Mouse (Mus musculus) thymus, adult 18-20 months (tissue): ENCODE data around the gene Crybg1.

Source experiments
- DNase-seq, 2 experiments: peaks; one replicate each; pipeline ENCODE4 v3.0.0; 2022; ENCODE audit warnings: mixed read lengths in 2 of 2

Crybg1 gene

DNA sequence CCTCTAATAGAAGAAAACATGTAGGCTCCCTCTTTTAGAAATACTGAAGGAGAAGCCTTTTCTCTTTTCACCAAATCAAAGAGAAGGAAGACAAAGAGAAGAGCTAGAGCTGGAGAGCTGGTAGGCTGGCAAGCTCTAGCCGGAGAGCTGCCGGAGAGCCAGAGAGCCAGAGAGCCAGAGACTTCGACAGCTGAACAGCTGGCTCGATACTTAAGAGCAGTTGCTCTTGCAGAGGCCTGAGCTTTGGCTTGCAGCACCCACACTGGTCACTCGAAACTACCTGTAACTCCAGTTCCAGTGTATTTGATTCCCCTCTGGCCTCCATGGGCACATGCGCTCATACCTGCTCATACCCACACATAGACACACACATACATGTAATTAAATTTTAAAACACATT lies 68.3 kb downstream of the Crybg1 start:
- DNase-seq: no peak

- DNase-seq: no peak
Observed at GRCm38 (mm10) chr10:44078799-44079521, 69.7 kb downstream of the Crybg1 start.

DNA sequence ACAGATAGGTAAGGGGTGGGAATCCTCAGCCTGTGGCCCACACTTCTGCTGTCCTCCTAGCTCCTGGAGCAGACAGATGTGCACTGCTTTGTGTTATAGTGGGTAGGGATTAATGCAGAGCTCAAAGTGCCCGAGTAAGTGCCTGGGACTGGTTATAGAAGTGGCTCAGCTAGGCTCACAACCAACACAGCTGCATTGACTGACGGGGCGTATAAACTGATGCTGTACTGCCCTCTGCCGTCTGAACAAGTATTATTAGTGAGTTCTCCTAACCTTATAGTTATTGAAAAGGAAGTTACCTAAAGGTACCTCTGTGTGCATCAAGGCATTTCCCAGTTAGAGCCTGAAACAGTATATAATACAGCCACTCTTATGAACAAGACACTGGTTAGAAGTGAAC lies 77.6 kb downstream of the Crybg1 start:
- peak in 1 of 2 experiments; percentile 36 for DNase-seq

DNA sequence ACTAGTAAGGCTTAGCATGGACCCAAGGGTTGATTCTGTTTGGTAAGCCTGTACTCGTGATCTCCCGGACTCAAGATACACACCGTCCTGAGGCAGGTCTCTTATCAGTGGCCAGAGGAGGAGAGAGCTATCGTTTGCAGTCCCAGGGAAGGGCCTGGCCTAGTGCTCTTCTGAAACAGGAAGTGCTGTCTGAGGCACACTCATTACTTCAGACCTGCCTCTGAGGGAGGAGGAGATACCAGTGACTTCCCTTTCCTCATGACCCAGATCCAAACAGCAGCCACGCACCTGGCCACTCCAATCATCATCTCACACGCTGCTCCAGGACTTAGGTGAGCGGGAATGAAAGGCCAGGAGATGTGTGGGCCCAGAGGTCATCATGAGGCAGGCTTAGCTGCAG lies 79.5 kb downstream of the Crybg1 start:
- no peak for DNase-seq

- no peak for DNase-seq
Observed at GRCm38 (mm10) chr10:44065848-44066360, 82.7 kb downstream of the Crybg1 start.

- DNase-seq: no peak
Observed at GRCm38 (mm10) chr10:44062981-44063380, 85.7 kb downstream of the Crybg1 start.

GRCm38 (mm10) chr10:44050913-44051312 lies 97.7 kb downstream of the Crybg1 start:
- DNase-seq: no peak

DNA sequence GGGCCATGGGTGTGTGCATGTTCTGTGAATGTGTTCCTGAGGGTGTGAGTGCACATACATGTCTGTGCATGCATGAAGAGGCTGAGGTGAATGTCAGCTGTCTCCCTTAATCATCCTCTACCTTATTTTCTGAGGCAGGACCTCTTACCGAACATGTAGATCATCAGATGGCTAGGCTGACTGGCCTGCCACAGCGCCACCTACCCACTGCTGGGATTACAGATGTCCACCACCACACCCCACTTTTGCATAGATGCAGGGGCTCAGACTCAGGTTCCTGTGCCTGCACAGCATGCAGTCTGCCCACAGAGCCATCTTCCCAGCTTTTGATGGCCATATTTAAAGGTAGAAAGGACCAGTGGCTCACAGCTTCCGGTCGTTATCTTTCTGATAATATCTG lies 103.9 kb downstream of the Crybg1 start:
- DNase-seq: no peak

DNA sequence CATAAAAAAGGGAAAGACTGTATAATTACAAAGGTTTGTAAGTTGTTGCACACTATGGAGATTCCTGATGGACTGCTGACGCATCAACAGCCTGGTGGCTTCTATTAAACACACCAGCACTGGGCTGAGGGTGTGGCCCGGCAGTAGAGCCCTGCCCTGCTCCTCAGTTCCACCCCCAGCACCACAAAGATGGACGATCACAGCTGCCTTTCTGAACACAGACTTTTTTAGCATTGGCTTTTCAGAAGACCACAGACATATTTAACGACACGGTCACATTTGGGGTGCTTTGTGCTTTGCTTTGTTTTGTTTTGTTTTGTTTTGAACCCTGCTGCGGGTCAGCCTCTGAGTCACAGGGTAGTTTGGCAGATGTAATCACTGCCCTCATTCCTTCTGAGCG lies 105.0 kb downstream of the Crybg1 start:
- no peak for DNase-seq

GRCm38 (mm10) chr10:44039185-44039584 lies 109.5 kb downstream of the Crybg1 start:
- no peak for DNase-seq

DNA sequence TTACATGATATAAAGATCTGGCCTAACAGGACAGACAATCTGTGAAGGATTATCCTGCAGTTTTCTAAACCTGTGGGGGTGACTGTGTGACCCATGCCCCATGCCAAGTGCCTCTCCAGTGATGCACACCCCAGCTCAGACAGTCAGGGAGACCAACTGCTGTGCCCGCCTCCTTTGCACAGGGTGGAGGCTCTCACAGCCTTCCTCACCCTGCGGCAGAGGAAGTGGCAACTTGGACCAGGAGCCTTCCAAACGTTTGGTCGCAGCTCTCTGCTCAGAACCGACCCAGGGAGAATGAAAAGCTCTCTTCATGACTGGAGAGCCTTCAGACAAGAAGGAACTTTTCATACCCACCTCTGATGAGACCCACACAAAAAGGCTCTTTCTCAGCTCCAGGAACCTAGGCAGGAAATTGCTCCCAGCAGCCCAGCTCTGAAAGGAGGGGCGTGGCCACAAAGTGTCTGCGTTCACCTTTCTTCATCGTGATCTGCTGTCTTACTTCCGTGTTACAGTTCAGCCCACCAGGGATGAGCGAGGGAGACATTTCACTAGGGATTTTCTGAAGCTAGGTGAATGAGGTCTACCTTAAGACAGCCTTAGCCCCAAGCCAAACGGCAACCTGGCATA lies 110.6 kb downstream of the Crybg1 start:
- DNase-seq: peak; percentile 20 to 29

- DNase-seq: no peak
Observed at GRCm38 (mm10) chr10:44029566-44029965, 119.1 kb downstream of the Crybg1 start.

DNA sequence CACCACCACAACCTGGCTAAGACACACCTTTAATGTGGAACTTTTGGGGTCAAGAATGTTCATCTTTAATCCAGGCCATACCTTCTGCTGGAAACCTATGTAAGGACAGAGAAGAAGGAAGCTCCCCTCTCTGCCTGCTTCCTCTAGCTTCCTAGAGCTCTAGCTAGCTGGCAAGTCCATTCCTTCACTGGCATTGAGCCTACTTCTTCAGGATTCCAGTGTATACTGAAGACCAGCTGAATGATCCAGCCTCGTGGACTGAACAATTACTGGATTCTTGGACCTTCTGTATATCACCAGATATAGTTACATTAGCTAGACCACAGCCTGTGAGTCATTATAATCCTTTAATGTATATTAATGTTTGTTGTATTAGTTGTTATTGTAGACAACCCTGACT lies 121.4 kb downstream of the Crybg1 start:
- no peak for DNase-seq

- no peak for DNase-seq
Observed at GRCm38 (mm10) chr10:44026105-44026504, 122.5 kb downstream of the Crybg1 start.

DNA sequence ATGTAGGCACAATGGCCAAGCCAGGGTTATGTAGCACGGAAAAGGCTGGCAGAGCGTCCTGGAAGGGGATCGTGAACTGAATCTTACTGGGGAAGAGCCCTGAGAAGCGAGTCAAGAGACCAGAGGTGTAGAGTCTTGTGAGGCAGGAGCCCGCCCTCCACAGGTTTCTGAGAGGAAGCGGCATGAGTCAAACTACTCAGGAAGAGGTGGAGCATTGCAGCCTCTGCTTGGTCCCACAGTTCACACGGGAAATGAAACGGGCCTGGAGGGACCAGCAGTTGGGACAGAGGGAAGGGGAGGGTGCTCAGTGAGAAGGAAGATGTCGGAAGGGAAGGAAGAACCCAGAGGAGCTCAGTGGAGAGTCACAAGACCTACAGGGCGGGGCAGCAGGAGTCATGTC lies 123.9 kb downstream of the Crybg1 start:
- DNase-seq: no peak

DNA sequence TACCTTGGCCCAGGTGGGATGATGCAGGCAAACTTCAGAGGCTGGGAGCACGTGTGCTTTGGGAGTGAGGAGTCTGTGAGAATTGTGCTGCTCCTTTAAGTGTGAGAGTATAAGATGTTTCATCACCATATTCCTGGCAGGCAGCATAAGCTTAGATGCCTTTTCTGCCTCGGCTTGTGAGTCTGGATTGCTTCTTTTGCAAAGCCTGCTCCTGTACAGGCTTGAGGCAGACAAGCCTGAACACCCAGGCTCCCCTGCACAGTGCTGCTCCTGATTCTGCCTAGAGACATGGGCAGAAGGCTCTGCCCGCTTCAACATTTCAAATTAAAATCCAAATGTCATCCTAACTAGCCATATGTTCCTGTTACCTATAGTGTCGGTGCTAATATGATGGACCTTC lies 128.5 kb downstream of the Crybg1 start:
- no peak for DNase-seq

GRCm38 (mm10) chr10:44018562-44018961 lies 130.1 kb downstream of the Crybg1 start:
- DNase-seq: no peak

DNA sequence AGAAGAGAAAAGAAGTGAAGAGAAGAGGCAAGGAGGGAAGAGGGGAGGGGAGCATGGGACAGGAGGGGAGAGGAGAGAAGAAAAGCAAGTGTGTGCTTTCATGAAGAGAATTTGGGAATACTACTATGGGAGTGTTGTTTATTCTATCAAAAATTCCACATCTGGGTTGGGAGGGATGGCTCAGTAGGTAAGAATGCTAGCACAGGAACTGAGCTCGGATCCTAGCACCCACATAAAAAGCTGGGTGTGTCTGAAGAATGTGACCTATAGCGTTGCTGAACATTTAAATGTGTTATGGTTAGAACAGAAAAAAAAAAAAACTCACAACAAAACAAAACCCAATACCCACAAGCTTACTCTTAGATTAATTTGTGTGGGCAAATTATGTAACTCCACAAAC lies 133.0 kb downstream of the Crybg1 start:
- DNase-seq: no peak

DNA sequence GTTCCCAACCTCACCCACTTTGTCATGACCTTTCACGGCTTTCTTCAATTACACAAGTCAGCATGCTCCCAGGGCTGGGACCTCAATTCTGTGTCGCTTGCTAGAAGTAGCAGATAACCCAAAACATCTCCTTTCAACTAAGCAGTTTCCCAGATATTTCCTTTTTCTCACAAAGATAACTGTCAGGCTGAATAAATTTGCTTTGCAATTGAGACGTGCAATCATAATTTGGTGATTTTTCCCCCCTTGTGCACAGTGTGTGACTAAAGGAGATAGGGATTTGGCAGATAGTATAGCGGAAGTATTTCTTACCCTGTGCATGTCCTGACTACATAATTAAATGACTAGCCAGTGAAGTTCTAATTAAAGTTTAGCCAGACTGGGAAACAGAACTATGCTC lies 134.8 kb downstream of the Crybg1 start:
- DNase-seq: no peak

- DNase-seq: no peak
Observed at GRCm38 (mm10) chr10:44011408-44011807, 137.2 kb downstream of the Crybg1 start.

GRCm38 (mm10) chr10:44008808-44009207 lies 139.8 kb downstream of the Crybg1 start:
- DNase-seq: no peak

- no peak for DNase-seq
Observed at GRCm38 (mm10) chr10:44006815-44007214, 141.8 kb downstream of the Crybg1 start.

DNA sequence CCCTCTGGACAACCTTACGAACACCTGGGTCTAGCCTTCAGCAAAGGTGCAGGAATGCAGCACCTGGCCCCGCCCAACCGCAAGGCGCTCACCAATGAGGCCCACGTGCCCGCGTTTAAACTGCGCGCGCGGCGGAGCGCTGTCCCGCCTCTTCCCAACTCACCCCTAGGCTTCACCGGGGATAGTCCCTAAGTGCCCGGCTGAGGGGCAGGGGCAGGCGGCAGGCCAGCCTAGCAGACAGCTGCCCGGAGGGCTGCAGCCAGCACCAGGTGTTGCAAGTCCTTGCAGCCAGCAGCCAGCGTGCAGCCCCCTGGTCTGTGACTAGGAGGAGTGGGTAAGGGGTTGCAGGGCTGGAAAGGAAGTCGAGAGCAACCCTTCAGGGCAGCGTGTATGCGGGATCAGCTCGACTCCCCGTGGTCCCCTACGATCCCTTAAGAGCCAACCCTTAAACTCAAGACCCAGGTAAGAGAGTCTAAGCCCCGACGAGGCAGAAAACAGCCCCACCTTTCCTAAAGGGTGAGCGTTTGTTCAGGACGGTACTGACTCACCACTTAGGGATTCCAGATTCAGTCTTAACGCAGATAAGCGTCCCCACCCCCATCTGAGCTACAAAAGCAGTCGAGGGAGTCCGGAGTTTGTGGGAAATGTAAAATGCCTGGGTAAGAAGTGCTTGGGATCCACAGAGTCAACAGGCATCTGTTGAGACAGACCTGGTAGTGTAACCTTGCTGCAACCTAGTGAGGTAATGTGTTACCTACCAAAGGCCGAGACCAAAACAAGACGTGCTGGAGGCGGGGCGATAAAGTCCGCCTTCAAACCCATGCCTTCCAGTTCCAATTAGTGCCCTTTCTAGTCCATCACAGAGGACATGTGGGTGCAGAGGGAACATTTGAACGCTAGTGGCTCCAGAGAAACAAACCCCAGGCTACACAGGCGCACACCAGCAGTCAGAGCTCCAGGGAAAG lies 142.7 kb downstream of the Crybg1 start:
- DNase-seq: peak; percentile 10 to 14
